Mouse (Mus musculus) testis, postnatal 10 days (tissue): ENCODE measurements around the gene Kars.

Source experiments
- DNase-seq: peaks from one replicate; pipeline ENCODE4 v3.0.0; 2021; ENCODE audit warnings: low spot score

Gene Kars

GRCm38 (mm10) chr8:111943544-111943943 lies 67.6 kb downstream of the Kars start:
- no peak for DNase-seq
